In the genomic region with DNA sequence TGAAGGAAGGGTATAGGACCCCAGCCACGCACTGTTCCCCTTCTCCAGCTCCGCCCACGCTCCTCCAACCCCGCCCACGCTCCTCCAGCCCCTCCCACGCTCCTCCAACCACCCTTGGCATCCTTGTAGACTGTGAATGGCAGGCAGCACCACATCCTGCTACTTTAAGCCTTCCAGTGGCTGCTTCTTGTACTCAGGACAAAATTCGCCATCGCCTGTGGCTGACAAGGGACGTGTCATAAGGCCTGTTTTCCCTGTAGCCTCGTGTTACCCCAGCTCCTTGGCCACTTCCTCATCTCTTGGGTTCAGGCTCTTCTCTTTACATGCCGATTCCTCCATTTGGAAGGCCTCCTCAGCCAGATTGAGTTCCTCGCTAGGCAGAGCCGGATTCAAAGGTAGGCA, we compare ENCODE assay signal across 11 mouse cellular contexts. TPM values are rescaled to one million over a fixed set of nuclear protein-coding genes. Genes with fewer than 3 reads are reported as not detected.
DNase-seq lines count a peak whose midpoint lies in the region; ATAC-seq and TF ChIP-seq lines count a peak whose summit lies in the region.
"Had no signal": no experiment of that assay in that cellular context is flagged by ENCODE, and none has a peak within 500 bp of the region (broad histone marks: within the 10 kb centered on the region; RNA-seq: fewer than 3 reads in every experiment).

No protein-coding gene starts in this region.

- DNase-seq in kidney, postnatal 0 days (ENCODE audit: low spot score): peak; percentile 58
- DNase-seq in kidney, adult 11 months: no peak
- DNase-seq in ZHBTc4 (ENCODE audit: low read depth, low spot score): peak; percentile 77
- DNase-seq in testis, postnatal 10 days (ENCODE audit: low spot score): peak; percentile 70
- no peak for DNase-seq in left cerebral cortex, postnatal 10 days (ENCODE audit: extremely low spot score in 1 of 2, low spot score in 2 of 2)
- DNase-seq in Muller cell, postnatal 12 days (ENCODE audit: inconsistent ontology term): no peak

- H3K27me3 ChIP-seq in kidney, postnatal 0 days (ENCODE audit: insufficient read depth, low read length): no peaks in the 10 kb centered on the region
- peaks cover 13% of the 10 kb centered on the region for H3K27me3 ChIP-seq in liver, embryonic 15.5 days

- peak overlapping the region; percentile 48 for H3K27ac ChIP-seq in kidney, postnatal 0 days
- peak overlapping the region; percentile 57 for H3K27ac ChIP-seq in liver, embryonic 15.5 days (replicated peaks)
- H3K27ac ChIP-seq: midbrain, embryonic 10.5 days had no signal

- no peak overlapping the region for H3K9ac ChIP-seq in kidney, postnatal 0 days (ENCODE audit: low read depth, low read length)
- H3K9ac ChIP-seq in liver, embryonic 15.5 days: no peak overlapping the region

- ATAC-seq in kidney, postnatal 0 days (replicated peaks; ENCODE audit: low FRiP score, low read depth): no peak; the same call in 1 of the 2 replicates
- ATAC-seq in liver, embryonic 15.5 days (ENCODE audit: insufficient read depth): peak; percentile 14; the same call in 1 of the 2 replicates

- no peak overlapping the region for H3K4me2 ChIP-seq in kidney, postnatal 0 days (ENCODE audit: low read length)
- H3K4me2 ChIP-seq in liver, embryonic 15.5 days: 0 out of 2 replicates have a peak overlapping the region, but pooled peaks have one; percentile 18

- intact Hi-C loops in left cerebral cortex, postnatal 10 days (cut with DNase I): no loop called here

- 33% methylated on average over 13 of the region's 13 CpGs for WGBS in kidney, postnatal 0 days
- 28% methylated on average over 13 of the region's 13 CpGs for whole genome bisulfite sequencing in liver, embryonic 15.5 days (ENCODE audit: insufficient replicate concordance)

- no peak for TF ChIP-seq CTCF in kidney, postnatal 0 days (IDR thresholded peaks at IDR 0.05; ENCODE audit: low read depth)

- peaks cover 18% of the 10 kb centered on the region for H3K4me1 ChIP-seq in kidney, postnatal 0 days (replicated peaks; ENCODE audit: insufficient read depth, low read length)
- H3K4me1 ChIP-seq in liver, embryonic 15.5 days (replicated peaks): peaks cover 22% of the 10 kb centered on the region

- no peaks in the 10 kb centered on the region for H3K9me3 ChIP-seq in kidney, postnatal 0 days (replicated peaks; ENCODE audit: low read length)
- H3K9me3 ChIP-seq in liver, embryonic 15.5 days (replicated peaks): no peaks in the 10 kb centered on the region
- H3K9me3 ChIP-seq: midbrain, embryonic 10.5 days had no signal

- no peaks in the 10 kb centered on the region for H3K36me3 ChIP-seq in kidney, postnatal 0 days (ENCODE audit: insufficient read depth, low read length)
- no peaks in the 10 kb centered on the region for H3K36me3 ChIP-seq in liver, embryonic 15.5 days (replicated peaks)
- H3K36me3 ChIP-seq: midbrain, embryonic 10.5 days had no signal

- no peak overlapping the region for H3K4me3 ChIP-seq in kidney, postnatal 0 days (replicated peaks; ENCODE audit: low read depth, low read length)
- no peak overlapping the region for H3K4me3 ChIP-seq in liver, embryonic 15.5 days (replicated peaks)
- H3K4me3 ChIP-seq: midbrain, embryonic 10.5 days had no signal

RNA-seq across cellular contexts. Expression of gene Lgals2, which starts 8.5 kb away (rescaled TPM):
- polyA plus RNA-seq in kidney, postnatal 0 days (2015; fragmentation: Nextera tagmentation; extraction: Ambion mirVana): 0.91 and 1.2 TPM in 2 replicates
- polyA plus RNA-seq in liver, embryonic 15.5 days (2015; fragmentation: Nextera tagmentation; extraction: Ambion mirVana): 7.7 and 9.5 TPM in 2 replicates
- not detected for total RNA-seq in left cerebral cortex, postnatal 10 days (2021)
- total RNA-seq: layer of hippocampus, postnatal 10 days had no signal
- polyA plus RNA-seq: midbrain, embryonic 10.5 days had no signal

RNA-seq across cellular contexts. Expression of gene Gga1, which starts 13.1 kb away (rescaled TPM):
- 41.5 and 42.8 TPM in 2 replicates for polyA plus RNA-seq in kidney, postnatal 0 days (2015; fragmentation: Nextera tagmentation; extraction: Ambion mirVana)
- 21.4 and 23.6 TPM in 2 replicates for polyA plus RNA-seq in liver, embryonic 15.5 days (2015; fragmentation: Nextera tagmentation; extraction: Ambion mirVana)
- total RNA-seq in left cerebral cortex, postnatal 10 days (2021): 10 to 100 TPM; 54.7 to 57.6 TPM

RNA-seq across cellular contexts. Expression of gene Cdc42ep1, which starts 21.4 kb away (rescaled TPM):
- polyA plus RNA-seq in kidney, postnatal 0 days (2015; fragmentation: Nextera tagmentation; extraction: Ambion mirVana): 51.4 and 57.1 TPM in 2 replicates
- polyA plus RNA-seq in liver, embryonic 15.5 days (2015; fragmentation: Nextera tagmentation; extraction: Ambion mirVana): 13.0 and 15.2 TPM in 2 replicates
- 1 to 10 TPM; 6.2 to 8.4 TPM for total RNA-seq in left cerebral cortex, postnatal 10 days (2021)

RNA-seq across cellular contexts. Expression of gene Gm49510, which starts 35.6 kb away (rescaled TPM):
- 0.30 TPM in 1 of 2 replicates, not detected in the other for polyA plus RNA-seq in kidney, postnatal 0 days (2015; fragmentation: Nextera tagmentation; extraction: Ambion mirVana)
- 0.08 and 0.26 TPM in 2 replicates for polyA plus RNA-seq in liver, embryonic 15.5 days (2015; fragmentation: Nextera tagmentation; extraction: Ambion mirVana)
- total RNA-seq in left cerebral cortex, postnatal 10 days (2021): not detected
- total RNA-seq: heart, postnatal 14 days; layer of hippocampus, postnatal 10 days had no signal
- polyA plus RNA-seq: midbrain, embryonic 10.5 days; stomach, embryonic 14.5 days had no signal

RNA-seq across cellular contexts. Expression of gene Sh3bp1, which starts 35.7 kb away (rescaled TPM):
- polyA plus RNA-seq in kidney, postnatal 0 days (2015; fragmentation: Nextera tagmentation; extraction: Ambion mirVana): 19.6 and 24.6 TPM in 2 replicates
- polyA plus RNA-seq in liver, embryonic 15.5 days (2015; fragmentation: Nextera tagmentation; extraction: Ambion mirVana): 14.4 and 15.3 TPM in 2 replicates
- total RNA-seq in left cerebral cortex, postnatal 10 days (2021): 1 to 10 TPM; 8.7 to 9.4 TPM

Comparison
In these comparisons a context has a peak if more than half of its experiments do, and no peak if none do; other contexts are left out.
1. DNase-seq: peak in kidney, postnatal 0 days (single experiment), ZHBTc4 (single experiment) and testis, postnatal 10 days (single experiment); none in kidney, adult 11 months (single experiment), left cerebral cortex, postnatal 10 days (0 of 2) and Muller cell, postnatal 12 days (single experiment).